Mouse (Mus musculus): ENCODE data around the gene Arhgef18.

GRCm38 (mm10) chr8:3418101-3418500 lies 25.3 kb downstream of the Arhgef18 start:
- TF ChIP-seq SIN3A (IDR thresholded peaks at IDR 0.05; ENCODE audit: low read length) (no peak), GABPA (IDR thresholded peaks at IDR 0.05; ENCODE audit: low read depth, low read length) (no peak), CTCF (IDR thresholded peaks at IDR 0.05 in 2 of 3, conservative IDR thresholded peaks at IDR 0.05 in 1 of 3; ENCODE audit: control insufficient read depth in 1 of 3, insufficient read depth in 1 of 3, low read depth in 2 of 3, low read length in 3 of 3, poor library complexity in 1 of 3, severe bottlenecking in 1 of 3) (no peak), POLR2A (IDR thresholded peaks at IDR 0.05; ENCODE audit: control insufficient read depth in 1 of 2, insufficient read depth in 1 of 2, low read depth in 1 of 2, low read length in 2 of 2, poor library complexity in 1 of 2) (no peak)

Measured in MEL (cell line).